Mouse (Mus musculus) cerebellum, postnatal 4 days (tissue): ENCODE measurements around the gene Clrn3.
"Not testable (repeated sequence)": the region's sequence is repeated elsewhere in the genome, so short reads cannot be mapped to it uniquely, and the experiment has no call there.

Experiments used
- DNase-seq, 2 experiments: peaks; one replicate each; pipeline ENCODE4 v3.0.0; 2022; ENCODE audit warnings: low spot score in 2 of 2, mixed read lengths in 1 of 2

Clrn3 gene

DNA sequence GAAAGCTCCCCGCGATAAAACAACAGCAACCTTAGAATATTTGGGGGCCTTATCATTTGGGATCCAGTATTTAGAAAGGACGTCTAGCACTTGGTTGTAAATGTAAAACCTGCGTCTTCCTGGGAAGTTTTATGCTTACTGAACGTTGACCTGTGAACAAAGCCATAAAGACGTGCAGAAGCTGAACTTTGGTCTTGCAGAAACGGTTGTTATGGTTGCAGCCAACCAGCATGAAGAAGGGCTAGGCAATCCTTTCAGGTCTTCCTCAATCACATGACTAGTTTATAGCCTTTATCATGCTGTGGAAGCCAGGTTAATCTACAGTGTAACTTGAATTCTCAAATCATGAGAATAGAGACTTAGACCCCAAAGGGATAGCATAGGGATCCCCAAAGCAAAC is at the start of gene Clrn3:
Clrn3 (minus strand) TSS at position 140 of the 400 bp plus-strand sequence.
- no peak for DNase-seq

DNA sequence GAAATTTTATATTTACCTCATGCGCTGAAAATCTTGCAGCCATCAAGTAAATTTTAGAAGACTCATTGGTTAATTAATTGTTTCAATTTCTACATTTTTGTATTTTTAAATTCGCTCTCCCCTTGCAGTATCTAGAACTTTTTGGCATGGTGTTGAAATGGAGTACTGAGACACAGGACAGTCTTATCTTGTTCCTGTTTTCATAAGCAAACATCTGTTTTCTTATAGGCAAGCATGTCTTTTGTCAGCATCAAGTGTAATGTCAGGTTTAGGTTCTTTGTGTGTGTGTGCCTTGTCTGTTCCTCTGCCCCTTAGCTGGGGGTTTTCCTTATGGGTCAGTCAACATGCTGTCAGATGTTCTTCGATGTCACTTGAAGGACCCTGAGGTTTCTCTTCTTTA is 47.9 kb upstream of the Clrn3 start:
- DNase-seq, result no peak

DNA sequence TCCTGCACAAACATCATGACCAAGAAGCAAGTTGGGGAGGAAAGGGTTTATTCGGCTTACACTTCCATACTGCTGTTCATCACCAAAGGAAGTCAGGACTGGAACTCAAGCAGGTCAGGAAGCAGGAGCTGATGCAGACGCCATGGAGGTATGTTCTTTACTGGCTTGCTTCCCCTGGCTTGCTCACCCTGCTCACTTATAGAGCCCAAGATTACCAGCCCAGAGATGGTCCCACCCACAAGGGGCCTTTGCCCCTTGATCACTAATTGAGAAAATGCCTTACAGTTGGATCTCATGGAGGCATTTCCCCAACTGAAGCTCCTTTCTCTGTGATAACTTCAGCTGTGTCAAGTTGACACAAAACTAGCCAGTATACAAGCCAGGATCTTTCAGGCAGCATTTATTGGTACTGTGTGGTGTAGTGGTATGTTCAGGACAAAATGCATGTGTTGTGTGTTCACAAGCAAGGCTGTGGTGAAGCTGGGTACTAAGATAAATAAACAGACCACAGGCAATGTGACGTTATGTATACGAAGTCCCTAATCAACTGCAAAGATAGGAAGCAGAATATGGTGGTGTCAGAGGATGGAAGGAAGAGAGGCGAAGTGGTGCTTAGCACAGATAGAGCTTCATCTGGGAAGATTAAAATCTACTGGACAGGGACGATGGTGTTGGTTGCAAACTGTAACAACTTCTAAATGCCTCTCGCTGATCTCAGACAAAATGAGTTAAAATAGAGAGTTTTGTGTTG is 47.0 kb upstream of the Clrn3 start:
- not testable (repeated sequence) for DNase-seq

DNA sequence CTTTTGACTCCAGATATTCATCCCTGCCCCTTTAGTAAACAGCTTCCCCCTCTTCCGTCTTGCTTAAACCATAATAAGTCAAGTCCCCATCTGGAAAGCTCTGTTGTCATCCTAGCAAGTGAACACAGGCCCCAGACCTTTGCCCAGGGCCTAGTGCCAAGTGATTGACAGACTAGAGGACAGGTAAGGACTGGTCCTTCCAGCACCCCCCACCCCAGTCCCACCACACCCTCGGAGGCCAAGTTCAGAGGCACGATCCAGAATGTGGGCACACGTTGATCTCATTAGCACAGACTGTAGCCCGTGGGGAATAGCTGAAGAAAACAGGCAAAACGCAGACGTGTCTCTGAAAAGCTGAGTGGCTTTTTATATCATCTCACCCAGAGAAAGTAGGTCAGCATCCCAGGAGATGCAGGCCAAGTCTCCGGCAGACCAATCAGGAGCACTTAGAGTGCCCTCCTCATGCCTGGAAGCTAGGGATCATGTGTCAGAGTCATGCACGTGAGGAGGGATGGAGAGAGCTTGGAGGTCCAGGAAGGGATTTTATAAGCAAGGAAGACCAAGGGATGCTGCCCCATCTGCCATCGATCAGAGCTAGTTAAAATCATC is 43.6 kb upstream of the Clrn3 start:
- DNase-seq, result peak in 1 of 2 experiments; percentile 4

DNA sequence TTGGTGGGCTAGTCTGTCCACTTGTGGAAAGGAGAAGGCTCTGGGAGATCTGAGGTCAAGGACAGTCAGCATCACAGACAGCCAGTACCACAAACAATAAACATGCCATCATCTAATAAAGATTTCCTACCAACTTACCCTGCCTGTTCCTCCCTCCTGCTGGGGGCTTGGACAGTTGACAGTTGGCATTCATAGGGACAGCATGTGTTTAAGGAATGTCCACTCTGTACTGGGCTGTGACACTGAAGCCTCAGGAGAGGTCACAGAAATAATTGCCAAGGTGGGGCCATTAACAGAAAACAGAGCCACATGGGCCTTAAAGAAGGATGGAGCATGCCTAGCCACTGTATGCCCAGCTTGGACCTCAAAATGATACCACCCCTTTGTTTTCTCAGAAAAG is 42.9 kb upstream of the Clrn3 start:
- DNase-seq, result peak in 1 of 2 experiments; percentile 9

DNA sequence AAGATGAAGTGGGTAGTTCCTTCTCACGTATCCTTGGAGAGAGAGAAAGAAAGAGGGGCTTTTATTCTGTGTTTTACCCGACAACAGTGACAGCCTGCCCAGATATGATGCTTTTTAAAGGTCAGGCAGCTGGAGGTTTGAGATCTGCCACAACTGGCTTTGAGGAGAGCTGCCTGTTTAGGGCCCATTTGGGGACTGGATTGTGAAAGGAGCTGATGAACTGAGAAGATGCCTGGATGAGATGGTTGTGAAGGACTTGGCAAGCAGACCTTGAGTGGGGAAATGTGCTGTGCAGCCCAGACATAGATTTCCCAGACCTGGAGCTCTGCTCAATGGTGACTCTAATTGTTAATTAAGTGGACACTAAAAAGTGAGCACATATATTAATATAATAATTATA is 40.1 kb upstream of the Clrn3 start:
- no peak for DNase-seq

DNA sequence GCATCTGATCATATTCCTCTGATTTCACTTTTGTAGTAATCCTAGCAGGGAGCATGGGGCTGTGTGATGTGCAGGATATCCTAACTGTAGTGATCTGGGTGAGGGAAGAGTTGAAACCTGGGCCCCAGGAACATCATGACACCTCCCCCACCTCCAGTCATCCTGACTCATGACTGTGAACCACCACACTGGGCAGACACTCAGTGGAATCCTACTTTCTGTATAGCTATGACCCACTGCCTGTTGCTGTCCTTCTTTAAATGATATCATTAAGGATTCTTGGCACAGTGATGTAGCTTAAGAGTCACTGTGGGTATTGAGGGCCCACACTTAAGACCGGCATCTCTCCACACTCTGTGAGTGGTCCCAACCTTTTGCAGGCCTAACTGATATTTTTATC is 39.1 kb upstream of the Clrn3 start:
- no peak for DNase-seq

DNA sequence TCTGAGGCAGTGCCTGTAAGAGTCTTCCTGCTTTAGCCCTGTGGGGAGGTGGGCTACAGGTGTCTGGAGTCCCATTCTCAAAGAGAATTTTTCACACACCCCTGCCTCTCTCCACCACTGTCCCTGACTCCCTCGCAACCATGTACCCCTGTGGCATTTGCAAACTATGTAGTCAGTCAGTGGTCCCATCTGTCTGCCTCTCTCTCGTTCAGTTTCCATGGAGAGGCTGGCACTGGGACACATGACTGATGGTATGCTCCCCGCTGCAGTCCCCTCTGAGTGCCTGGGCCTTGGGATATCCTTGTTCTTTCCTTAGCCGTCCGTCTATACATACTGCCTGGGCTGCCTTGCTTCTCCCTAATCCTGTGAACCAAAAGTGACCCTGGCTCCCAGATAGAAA is 37.6 kb upstream of the Clrn3 start:
- DNase-seq, result no peak

DNA sequence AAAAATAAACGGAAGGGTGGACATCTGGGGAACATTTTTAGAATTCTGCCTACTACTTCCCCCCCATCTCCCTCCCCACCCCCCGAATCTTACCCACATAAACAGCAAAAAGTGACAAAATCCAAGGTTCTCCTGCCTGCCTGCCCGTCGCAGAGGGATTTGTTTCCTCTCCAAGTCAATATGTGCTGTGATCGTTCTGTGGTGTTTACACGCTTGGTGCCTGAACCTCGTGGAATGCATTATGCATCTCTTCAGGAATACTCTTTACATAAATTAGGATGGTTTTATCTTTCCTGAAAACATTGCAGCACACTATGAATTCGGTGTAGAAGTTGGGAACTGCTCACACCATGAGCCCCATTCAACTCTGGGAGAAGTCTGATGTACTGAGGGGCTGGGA is 35.6 kb upstream of the Clrn3 start:
- DNase-seq, result no peak

DNA sequence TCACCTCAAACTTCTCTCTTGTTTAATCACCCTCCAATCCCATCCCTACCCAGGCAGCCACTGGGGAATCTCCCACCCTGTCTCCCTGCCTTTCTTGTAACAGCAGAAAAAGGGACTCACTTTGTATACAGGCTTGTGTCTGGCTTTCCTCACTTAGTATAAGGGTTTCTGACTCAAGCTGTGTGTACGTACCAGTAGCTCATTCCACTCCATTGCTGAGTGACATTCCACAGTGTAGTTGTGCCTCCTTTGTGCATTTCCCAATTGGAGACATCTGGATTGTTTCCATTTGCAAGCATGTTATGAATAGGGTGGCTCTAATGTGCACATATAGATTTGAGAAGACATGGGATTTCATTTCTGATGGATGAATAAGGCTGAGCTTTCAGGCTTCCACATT is 31.8 kb upstream of the Clrn3 start:
- no peak for DNase-seq

DNA sequence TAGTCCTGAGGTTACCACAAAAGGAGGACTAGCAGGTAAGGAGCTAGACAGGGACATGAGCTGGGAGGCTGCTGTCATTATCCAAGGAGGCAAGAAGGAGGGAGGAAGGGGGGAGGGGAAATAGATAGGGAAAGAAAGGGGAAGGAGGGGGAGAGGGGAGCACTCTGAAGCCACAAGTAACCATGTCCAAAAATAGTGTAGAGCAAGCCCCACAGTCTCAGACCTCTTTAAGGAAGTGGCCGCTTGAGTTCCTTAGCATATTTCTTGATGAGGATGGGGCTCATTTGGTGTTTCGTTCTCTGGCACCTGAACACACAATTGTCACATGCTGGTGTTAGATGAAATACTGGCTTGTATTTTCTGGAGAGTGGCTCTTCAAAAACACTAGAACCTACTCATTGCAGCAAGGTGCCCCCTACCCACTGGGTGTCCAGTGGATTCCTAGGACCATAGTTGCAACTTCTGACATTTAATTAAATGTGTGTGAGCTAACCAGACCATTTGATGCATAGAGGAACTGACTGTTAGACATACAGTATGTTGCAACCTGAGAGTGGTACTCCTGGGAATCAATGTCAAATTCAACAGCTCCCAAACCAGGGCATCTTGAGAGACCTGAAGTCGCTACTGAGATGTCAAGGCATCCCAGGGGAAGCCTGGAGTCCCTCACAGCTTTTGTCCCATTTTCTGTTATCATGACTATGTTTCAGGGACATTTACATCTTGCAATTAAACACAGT is 28.4 kb upstream of the Clrn3 start:
- no peak for DNase-seq

DNA sequence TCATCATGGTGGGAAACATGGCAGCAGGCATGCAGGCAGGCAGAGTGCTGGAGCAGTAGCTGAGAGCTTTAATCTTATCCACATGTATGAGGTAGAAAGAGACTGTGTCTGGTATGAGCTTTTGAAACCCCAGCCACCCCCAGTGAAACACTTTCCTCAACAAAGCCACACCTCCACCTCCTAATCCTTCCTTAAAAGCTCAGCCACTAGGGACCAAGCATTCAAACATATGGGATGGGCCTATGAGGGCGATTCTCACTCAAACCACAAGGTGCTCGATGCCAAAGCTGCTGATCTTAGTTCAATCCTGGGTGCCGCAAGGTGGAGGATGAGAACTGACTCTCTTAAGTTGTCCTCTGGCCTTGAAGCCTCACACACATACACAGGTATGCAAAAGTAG is 25.1 kb upstream of the Clrn3 start:
- no peak for DNase-seq

DNA sequence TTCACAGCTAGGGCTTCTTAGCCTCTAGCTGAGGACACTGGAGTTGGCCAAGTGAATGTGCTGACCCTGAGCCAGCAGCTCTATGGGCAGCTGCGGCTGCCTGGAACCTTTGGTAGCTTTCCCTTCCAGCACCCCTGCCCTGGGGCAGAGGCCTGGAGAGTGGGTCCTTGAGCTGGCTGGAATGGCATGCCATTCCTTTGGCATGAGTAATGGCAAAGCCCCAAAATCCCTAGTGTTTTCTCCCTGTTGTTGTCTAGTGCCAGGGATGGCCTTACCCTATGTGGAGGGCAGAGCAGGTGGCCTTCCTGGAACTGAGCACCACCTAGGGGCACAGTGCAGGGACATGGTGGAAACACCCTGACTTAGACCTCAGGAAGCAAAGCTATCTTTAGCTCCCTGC is 23.1 kb upstream of the Clrn3 start:
- DNase-seq, result no peak

DNA sequence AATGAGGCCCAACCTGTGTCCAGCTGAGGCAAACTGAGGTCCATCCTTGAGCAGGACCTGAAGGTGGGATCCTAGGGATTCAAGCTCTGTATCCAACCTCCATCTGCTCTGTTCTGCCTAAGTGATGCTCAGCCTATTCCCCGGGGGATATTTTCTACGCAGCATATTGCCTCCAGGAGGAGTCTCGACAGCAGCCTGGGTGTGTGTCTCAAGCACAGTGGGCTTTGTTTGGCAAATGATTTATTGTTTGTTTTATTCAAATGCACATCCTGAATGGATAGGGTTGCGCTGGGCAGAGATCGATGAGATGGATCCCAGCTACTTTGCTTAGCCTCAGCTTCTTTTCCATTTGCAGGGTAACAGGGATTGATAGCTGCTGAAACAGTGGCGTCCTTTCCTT is 20.0 kb upstream of the Clrn3 start:
- DNase-seq, result no peak

DNA sequence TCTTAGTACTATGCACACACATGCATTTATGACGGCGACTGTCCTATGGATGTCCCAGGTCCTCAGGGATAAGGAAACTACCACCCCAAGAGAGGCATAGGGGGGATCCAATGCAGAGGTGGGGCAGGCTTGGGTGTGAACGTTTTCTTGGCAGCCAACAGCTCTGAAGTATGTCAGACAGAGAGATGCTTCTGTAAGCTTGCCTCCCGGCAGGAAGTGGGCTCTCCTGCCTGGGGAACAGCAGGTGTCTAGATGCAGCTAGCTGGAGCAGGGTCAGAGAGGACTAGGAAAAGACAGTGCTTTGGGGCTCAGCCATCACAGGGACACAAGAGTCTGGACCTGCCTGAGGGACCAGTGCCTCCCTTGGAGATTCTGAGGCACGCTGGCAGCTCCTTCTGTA is 18.1 kb upstream of the Clrn3 start:
- DNase-seq, result no peak

DNA sequence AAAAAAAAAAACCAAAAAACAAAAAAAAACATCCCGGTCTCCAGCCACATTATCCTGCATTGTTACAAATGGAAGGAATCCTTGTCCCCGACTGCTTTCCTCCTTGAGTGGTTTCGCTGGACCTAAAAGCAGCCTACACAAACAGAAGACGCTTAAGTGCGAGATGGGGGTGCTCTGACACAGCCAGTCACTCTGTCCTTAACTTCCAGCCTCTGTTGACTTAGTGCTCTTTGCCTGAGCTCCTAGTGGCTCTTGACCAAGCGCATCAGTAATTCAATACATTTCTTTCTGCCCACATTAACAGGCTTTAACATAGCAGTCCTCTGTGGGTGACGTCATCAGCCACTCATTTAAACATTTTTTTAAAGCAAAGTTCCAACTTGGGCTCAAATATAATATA is 17.5 kb upstream of the Clrn3 start:
- no peak for DNase-seq

DNA sequence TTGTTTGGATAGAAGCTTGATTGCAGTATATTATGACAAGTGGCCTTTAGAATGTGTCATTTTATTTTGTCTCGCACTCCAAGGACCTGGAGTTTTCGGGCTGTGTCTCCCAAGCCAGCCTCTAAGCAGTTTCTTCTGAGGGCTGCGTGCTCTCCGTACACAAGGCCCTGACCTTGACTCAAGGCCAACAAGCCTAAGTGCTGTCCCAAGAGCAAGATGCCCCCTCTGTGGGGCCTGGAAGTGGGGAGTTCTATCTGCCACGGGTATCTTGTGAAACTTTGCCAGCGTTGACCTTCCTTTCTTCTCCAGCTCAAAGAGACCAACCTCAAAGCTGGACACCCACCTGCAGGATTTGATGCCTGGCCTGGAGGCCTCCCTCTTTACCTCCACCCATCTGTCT is 15.9 kb upstream of the Clrn3 start:
- DNase-seq, result no peak

DNA sequence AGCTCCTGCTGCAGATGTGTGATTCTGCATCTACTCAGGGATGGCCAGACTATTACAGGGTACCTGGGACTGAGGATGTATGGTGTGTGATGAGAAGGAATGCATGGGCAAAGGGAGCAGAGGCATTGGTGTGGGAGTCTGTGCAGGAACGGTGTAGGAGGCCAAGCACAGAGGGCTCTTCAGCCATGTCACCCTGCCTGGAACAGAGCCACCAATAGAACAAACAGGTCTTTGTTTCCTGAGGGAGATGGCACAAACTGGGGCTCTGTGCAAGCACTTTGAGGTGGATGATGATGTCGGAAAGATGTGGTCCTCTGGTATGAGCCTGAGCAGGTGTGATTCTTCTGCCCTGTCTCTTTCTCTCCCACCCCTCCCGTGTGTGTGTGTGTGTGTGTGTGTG is 14.6 kb upstream of the Clrn3 start:
- DNase-seq, result no peak

DNA sequence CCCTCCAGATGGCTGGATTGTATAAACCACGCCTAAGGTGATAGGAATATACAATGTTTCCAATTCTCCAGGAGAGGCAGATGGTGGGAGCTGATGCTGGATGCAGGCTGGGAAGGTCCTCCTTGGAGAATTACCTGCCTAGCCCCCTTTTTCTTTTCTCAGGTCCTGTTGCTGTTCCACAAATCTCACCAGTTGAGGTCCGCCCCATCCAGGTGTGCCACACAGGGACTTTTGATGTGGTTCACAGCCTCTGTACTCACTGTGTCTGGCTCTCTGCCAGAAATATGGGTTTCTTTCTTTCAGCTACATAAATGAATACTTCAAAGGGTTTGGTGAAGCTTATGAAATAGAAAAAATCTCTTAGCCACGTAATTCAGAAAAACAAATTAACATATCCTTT is 13.8 kb upstream of the Clrn3 start:
- DNase-seq, result no peak

DNA sequence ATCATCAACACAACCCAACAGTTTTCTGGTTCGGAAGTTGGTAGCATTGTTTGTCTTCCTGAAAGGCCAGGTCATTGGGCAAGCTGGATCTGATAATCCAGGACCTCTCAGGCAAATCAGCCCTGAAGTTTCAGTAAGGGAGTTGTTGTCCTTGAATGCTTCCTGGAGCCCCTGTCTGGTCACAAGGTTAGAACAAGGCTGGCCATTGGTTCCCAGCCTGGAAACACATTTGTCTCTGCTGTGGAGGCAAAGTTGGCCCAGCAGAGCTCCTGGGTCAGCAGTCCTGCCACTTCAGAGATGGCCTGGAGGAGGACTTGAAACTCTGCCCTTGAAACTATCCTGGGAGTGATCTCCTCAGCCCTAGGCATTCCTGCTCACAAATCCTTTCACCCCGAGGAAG is 11.0 kb upstream of the Clrn3 start:
- DNase-seq, result no peak

DNA sequence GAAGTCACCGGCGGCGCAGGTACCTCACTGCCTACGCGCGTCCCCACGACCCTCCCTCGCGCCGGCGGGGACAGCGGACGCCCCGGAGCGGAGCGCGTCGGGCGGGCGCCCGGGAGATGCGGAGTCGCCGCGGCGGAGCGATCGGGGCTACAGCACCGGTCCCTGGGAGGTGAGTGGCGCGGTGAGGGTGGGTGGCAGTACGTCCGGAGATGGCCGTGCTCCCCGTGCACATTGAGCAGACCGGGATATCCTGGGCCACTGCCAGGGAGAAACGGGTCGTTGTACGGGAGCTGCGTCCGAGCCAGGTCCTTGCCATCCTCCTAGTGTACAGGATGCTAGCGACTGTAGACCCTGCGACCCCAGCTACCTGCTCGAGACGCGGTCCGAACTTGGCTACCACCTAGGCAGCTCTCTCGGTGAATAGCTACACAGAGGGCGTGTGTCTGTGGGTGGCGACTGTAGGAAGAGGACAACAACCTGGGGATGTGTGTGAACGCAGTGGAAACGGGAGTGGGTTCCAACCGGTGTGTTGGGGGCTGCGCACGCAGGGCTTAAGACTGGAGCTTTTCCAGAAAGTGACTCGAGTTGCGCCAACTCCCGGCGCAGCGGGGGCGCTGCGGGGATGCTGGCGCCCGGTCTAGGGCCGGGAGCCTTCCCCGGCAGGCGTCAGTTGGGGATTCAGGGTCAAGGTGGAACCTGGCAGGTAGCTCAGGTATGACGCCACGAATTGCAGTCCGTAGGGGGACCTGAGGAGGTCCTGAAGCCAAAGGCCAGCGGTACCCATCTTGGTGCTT is 9.7 kb upstream of the Clrn3 start:
- peak in 1 of 2 experiments; percentile 12 for DNase-seq

DNA sequence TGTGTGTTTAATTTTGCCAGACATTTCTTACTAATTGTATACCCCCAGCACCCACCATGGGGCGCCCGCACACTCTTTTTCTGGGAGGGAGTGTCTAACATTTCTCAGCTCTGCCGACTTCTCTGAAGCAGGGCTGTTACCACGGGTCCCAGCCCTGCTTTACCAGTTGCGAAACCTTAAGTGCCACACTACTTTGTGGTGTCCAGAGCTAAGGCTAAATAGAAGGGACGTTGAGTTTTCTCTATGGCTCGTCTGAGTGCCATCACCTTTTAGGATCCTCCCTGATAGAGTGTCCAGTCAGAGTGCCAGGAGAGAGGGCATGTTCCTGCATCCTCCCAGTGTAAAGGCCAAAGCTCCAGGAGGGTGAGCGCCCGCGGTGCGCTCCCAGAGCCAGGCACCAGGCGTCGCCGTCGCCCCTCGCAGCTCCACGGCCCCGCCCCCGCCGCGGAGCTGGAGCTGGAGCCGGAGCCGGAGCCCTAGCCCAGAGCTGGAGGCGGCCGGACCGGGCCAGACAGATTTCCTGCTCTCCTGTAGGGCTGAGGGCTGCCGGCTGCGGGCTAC is 9.0 kb upstream of the Clrn3 start, which contains the start of gene Ptpre:
Ptpre (plus strand) TSS at position 141 of the 561 bp plus-strand sequence.
- peak; percentile 74 to 88 for DNase-seq
